Mouse (Mus musculus) stomach, embryonic 14.5 days (tissue): Measurements from ENCODE around the gene Socs2. TPM values are rescaled to one million over a fixed set of nuclear protein-coding genes. Genes with fewer than 3 reads are reported as not detected.

Source experiments
- ATAC-seq: fragments of 200-750 bp; cut with Nextera tagmentation; 2 replicates; pipeline ENCODE4 v1.8.0; 2017; ENCODE audit warnings: low read depth, moderate TSS enrichment; ENCODE audit not compliant: insufficient number of reproducible peaks, insufficient read depth, low FRiP score
- H3K27ac ChIP-seq: fragments of 300-500 bp; sonication (generic); 2 replicates; pipeline ENCODE4 v1.5.1; 2014; ENCODE audit warnings: mild to moderate bottlenecking, low read length, moderate library complexity, mixed read lengths
- H3K27me3 ChIP-seq: fragments of 300-500 bp; sonication (generic); 2 replicates; pipeline ENCODE4 v1.6.1; 2014; ENCODE audit warnings: low read length, control low read depth, mixed read lengths; ENCODE audit not compliant: control insufficient read depth, insufficient read depth
- H3K36me3 ChIP-seq: fragments of 300-500 bp; sonication (generic); 2 replicates; pipeline ENCODE4 v1.6.1; 2014; ENCODE audit warnings: mild to moderate bottlenecking, control low read depth, low read length, moderate library complexity, mixed read lengths; ENCODE audit not compliant: control insufficient read depth, insufficient read depth
- H3K4me1 ChIP-seq: fragments of 300-500 bp; sonication (generic); 2 replicates; pipeline ENCODE4 v1.6.1; 2014; ENCODE audit warnings: low read length, control low read depth, mixed read lengths; ENCODE audit not compliant: control insufficient read depth, insufficient read depth
- H3K4me2 ChIP-seq: fragments of 300-500 bp; sonication (generic); replicated peaks from 2 replicates; pipeline ENCODE4 v1.6.1; 2014; ENCODE audit warnings: low read depth, low read length, control low read depth
- H3K4me3 ChIP-seq: fragments of 300-500 bp; sonication (generic); 2 replicates; pipeline ENCODE4 v1.5.1; 2014; ENCODE audit warnings: low read depth, low read length, control low read depth
- H3K9ac ChIP-seq: fragments of 300-500 bp; sonication (generic); replicated peaks from 2 replicates; pipeline ENCODE4 v1.6.1; 2014; ENCODE audit warnings: low read depth, mild to moderate bottlenecking, control low read depth, low read length, moderate library complexity, mixed read lengths
- H3K9me3 ChIP-seq: fragments of 300-500 bp; sonication (generic); 2 replicates; pipeline ENCODE4 v1.6.1; 2016; ENCODE audit warnings: low read depth, low read length, control low read depth; ENCODE audit not compliant: control insufficient read depth
- WGBS: fragments of 180-500 bp; shearing (Covaris S2); extraction: QIAGEN DNeasy Blood & Tissue Kit; methylation state at CpG from one replicate; pipeline ENCODE4 v1.1.7; 2014; 5-methylcytosine and 5-hydroxymethylcytosine counted together
- polyA plus RNA-seq: library from polyadenylated mRNA; unstranded; fragments of >200 nt; fragmentation: Nextera tagmentation; extraction: Ambion mirVana; gene quantifications from 2 replicates; pipeline ENCODE4 v1.2.1, GENCODE M21; 2014

Socs2 gene
- polyA plus RNA-seq, 1 experiment from 2014 or later, result 32.9 TPM

DNA sequence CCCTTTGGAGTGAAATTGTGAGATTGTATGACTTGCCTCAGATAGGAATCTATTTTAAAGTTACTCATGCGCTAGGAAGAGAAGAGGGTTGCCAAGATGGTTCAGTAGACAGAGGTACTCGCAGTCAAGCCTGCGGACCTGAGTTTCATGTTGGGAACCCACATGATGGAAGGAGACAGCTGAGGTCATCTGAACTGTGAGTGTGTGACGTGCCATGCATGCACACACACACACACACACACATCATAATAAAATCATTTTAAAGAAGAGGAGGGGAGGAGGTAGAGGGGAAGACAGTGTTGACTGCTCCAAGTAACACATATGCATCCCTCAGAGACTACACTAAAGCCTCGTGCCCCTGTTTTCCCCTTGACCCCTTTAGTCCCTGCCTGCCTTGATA is 56.9 kb downstream of the Socs2 start:
- ATAC-seq, result no peak
- WGBS, result 82% methylated on average over 5 of the region's 5 CpGs
- H3K9me3 ChIP-seq, result no peaks in the 10 kb centered on the region
- no peaks in the 10 kb centered on the region for H3K27me3 ChIP-seq
- H3K4me2 ChIP-seq, result no peak overlapping the region
- no peaks in the 10 kb centered on the region for H3K4me1 ChIP-seq
- H3K27ac ChIP-seq, result no peak overlapping the region
- no peak overlapping the region for H3K9ac ChIP-seq
- no peak overlapping the region for H3K4me3 ChIP-seq
- H3K36me3 ChIP-seq, result no peaks in the 10 kb centered on the region

GRCm38 (mm10) chr10:95357721-95358120 is 59.3 kb downstream of the Socs2 start:
- no peak overlapping the region for H3K27ac ChIP-seq
- H3K36me3 ChIP-seq, result no peaks in the 10 kb centered on the region
- no peak overlapping the region for H3K4me3 ChIP-seq
- H3K4me1 ChIP-seq, result no peaks in the 10 kb centered on the region
- WGBS, result 90% methylated on average over 3 of the region's 3 CpGs
- H3K4me2 ChIP-seq, result no peak overlapping the region
- no peaks in the 10 kb centered on the region for H3K9me3 ChIP-seq
- no peaks in the 10 kb centered on the region for H3K27me3 ChIP-seq
- ATAC-seq, result no peak
- no peak overlapping the region for H3K9ac ChIP-seq

- ATAC-seq, result no peak
- Histone ChIP-seq H3K4me1 (no peaks in the 10 kb centered on the region), H3K27me3 (no peaks in the 10 kb centered on the region), H3K27ac (no peak overlapping the region), H3K4me3 (no peak overlapping the region), H3K9ac (no peak overlapping the region), H3K36me3 (no peaks in the 10 kb centered on the region), H3K4me2 (no peak overlapping the region), H3K9me3 (no peaks in the 10 kb centered on the region)
- WGBS, result 78% methylated on average over 7 of the region's 7 CpGs
Observed at GRCm38 (mm10) chr10:95356711-95357110, 60.3 kb downstream of the Socs2 start.

DNA sequence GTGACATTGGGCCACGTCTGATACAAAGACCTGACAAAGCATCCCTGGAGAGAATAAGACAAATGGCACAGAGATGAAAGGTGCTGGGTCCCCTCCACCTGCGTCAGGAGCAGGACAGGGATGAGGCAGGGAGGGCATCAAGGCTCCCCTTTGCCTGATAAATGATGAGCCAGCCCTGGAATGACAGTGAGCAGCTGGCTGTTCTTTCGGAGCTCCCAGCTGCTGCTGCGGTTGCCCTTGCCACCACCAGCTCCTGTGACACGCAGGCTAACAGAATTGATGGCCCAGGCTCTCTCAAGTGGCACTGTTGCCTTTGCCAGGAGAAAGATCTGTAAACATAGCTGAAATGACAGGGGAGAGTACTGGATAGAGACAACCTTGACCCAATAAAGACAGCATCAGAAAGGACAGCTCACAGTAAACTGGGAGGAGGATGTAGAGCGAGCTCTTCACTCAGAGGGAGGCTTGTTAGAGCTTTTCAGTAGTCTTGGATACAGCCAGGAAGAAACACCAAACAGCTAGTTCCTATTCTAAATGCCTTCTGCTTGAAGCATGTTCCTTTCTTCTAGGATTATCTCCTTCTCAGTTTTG is 61.2 kb downstream of the Socs2 start:
- no peaks in the 10 kb centered on the region for H3K9me3 ChIP-seq
- no peak overlapping the region for H3K9ac ChIP-seq
- no peaks in the 10 kb centered on the region for H3K36me3 ChIP-seq
- no peaks in the 10 kb centered on the region for H3K4me1 ChIP-seq
- WGBS, result 19% methylated on average over 6 of the region's 6 CpGs
- ATAC-seq, result no peak
- no peaks in the 10 kb centered on the region for H3K27me3 ChIP-seq
- no peak overlapping the region for H3K27ac ChIP-seq
- no peak overlapping the region for H3K4me3 ChIP-seq
- H3K4me2 ChIP-seq, result no peak overlapping the region

GRCm38 (mm10) chr10:95354673-95355072 is 62.3 kb downstream of the Socs2 start:
- H3K27me3 ChIP-seq, result no peaks in the 10 kb centered on the region
- no peak overlapping the region for H3K4me2 ChIP-seq
- H3K9ac ChIP-seq, result no peak overlapping the region
- H3K36me3 ChIP-seq, result no peaks in the 10 kb centered on the region
- no peak overlapping the region for H3K27ac ChIP-seq
- H3K9me3 ChIP-seq, result no peaks in the 10 kb centered on the region
- ATAC-seq, result no peak
- H3K4me3 ChIP-seq, result no peak overlapping the region
- no peaks in the 10 kb centered on the region for H3K4me1 ChIP-seq

DNA sequence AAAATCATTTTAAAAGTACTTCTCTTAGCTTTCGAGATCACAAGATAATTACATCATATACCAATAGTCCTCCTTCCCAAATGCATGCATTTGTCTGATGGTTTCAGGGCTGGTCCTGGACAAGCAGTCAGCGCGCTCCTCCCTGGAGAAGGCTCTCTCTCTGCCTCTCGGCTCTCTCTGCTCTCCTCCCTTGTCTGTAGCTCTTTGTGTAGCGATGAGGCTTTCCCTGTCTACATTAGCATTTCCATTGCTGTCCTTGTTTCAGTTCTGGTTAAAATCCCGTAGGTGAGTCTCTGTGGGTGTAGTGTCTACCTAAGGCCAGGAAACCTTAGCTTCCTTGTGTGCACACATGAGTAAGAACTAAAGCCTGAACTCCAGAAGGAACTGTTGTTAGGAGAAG is 62.9 kb downstream of the Socs2 start:
- no peak overlapping the region for H3K4me2 ChIP-seq
- no peaks in the 10 kb centered on the region for H3K9me3 ChIP-seq
- no peak overlapping the region for H3K27ac ChIP-seq
- no peak overlapping the region for H3K4me3 ChIP-seq
- WGBS, result 83% methylated on average over 6 of the region's 6 CpGs
- no peaks in the 10 kb centered on the region for H3K27me3 ChIP-seq
- no peaks in the 10 kb centered on the region for H3K36me3 ChIP-seq
- ATAC-seq, result no peak
- no peak overlapping the region for H3K9ac ChIP-seq
- H3K4me1 ChIP-seq, result no peaks in the 10 kb centered on the region

DNA sequence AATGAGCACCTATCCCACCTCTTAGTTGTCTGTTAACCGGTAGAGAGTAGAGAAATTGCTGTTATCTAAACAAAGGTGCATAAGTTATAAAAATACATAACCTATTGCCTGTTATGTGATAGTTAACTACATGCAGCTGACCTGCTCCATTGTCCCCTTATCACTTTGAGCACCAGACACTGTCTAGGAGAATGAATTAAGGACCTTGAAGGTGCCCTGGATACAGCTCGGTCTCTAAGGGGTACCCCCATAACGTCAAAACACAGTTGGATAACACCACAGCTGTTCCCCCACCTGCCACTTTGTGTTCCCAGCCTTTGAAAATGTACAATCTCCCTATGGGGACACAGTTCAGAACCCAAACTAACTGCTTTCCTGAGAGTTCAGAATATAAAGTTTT is 68.5 kb downstream of the Socs2 start:
- Histone ChIP-seq H3K27ac (no peak overlapping the region), H3K4me1 (no peaks in the 10 kb centered on the region), H3K27me3 (no peaks in the 10 kb centered on the region), H3K9me3 (no peaks in the 10 kb centered on the region), H3K4me2 (no peak overlapping the region), H3K9ac (no peak overlapping the region), H3K4me3 (no peak overlapping the region), H3K36me3 (no peaks in the 10 kb centered on the region)
- WGBS, result 71% methylated on average over 3 of the region's 3 CpGs
- no peak for ATAC-seq

DNA sequence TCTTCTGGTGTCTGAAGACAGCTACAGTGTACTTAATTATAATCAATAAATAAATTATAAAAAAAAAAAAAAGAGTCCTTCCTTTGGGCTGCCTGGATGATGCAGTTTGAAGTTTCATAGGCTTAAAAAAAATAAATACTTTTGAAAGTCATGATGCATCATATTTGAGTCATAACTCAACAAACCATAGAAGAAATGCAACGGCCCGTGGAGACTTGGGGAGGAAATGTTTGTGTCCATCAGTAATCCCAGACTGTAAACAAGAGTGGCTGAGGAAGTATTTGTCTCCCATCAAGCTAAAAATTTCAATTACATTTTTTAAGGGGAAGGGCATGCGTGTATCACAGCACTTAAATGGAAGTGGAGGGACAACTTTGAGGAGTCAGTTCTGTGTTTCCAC is 69.2 kb downstream of the Socs2 start:
- Histone ChIP-seq H3K9ac (no peak overlapping the region), H3K27ac (no peak overlapping the region), H3K4me1 (no peaks in the 10 kb centered on the region), H3K4me3 (no peak overlapping the region), H3K36me3 (no peaks in the 10 kb centered on the region), H3K9me3 (no peaks in the 10 kb centered on the region), H3K27me3 (no peaks in the 10 kb centered on the region), H3K4me2 (no peak overlapping the region)
- ATAC-seq, result no peak
- WGBS, result 83% methylated on average over 3 of the region's 3 CpGs

DNA sequence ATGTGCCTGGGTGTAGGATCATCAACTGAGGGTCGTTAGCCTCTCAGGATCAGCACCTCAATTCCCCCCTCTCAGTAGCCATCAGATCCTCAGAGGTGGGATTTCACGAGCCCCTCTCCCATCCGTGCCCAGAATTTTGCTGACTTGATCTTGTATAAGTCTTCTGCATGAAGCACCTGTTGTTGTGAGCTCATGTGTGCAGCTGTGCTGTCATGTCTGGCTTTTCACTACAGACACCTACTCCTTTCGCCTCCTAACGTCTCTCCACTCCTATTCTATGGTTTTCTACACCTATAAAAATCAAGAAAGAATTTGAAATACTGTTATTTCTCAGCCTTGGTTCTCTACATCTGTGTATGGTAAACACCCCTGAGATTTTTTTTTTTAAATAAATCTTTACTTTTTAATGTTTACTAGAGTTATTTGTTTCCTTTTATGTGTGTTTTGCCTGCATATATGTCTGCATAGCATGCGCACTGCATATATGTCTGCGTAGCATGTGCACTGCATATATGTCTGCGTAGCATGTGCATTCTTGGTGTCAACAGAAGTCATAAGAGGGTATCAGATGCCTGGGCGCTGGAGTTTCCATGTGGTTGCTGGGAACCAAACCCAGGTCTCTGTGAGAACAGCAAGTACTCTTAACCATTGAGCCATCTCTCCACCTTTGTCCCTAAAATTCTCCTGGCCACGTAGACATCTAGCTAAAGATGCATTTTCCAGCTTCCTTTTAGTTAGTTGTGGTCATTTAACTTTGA is 74.0 kb downstream of the Socs2 start:
- H3K27ac ChIP-seq, result no peak overlapping the region
- no peaks in the 10 kb centered on the region for H3K4me1 ChIP-seq
- no peaks in the 10 kb centered on the region for H3K9me3 ChIP-seq
- H3K4me2 ChIP-seq, result no peak overlapping the region
- no peaks in the 10 kb centered on the region for H3K36me3 ChIP-seq
- 88% methylated on average over 10 of the region's 10 CpGs for WGBS
- ATAC-seq, result no peak
- no peak overlapping the region for H3K9ac ChIP-seq
- no peak overlapping the region for H3K4me3 ChIP-seq
- H3K27me3 ChIP-seq, result no peaks in the 10 kb centered on the region
